Mouse (Mus musculus) limb, embryonic 15.5 days (tissue): ENCODE measurements around the gene Ckb. TPM values are rescaled to one million over a fixed set of nuclear protein-coding genes. Genes with fewer than 3 reads are reported as not detected.

Experiments used
- ATAC-seq: fragments of 200-750 bp; cut with Nextera tagmentation; 2 replicates; pipeline ENCODE4 v1.8.0; 2017; ENCODE audit warnings: low read depth, moderate TSS enrichment; ENCODE audit not compliant: insufficient number of reproducible peaks, low FRiP score, low TSS enrichment
- H3K27ac ChIP-seq: fragments of 300-500 bp; sonication (generic); 2 replicates; pipeline ENCODE4 v1.5.1; 2015; ENCODE audit warnings: moderate library complexity, mild to moderate bottlenecking, inconsistent platforms
- H3K27me3 ChIP-seq: fragments of 300-500 bp; sonication (generic); 2 replicates; pipeline ENCODE4 v1.6.1; 2015; ENCODE audit warnings: inconsistent platforms
- H3K36me3 ChIP-seq: fragments of 300-500 bp; sonication (generic); 2 replicates; pipeline ENCODE4 v1.6.1; 2015; ENCODE audit warnings: inconsistent platforms
- H3K4me1 ChIP-seq: fragments of 300-500 bp; sonication (generic); 2 replicates; pipeline ENCODE4 v1.6.1; 2015; ENCODE audit warnings: inconsistent platforms
- H3K4me2 ChIP-seq: fragments of 300-500 bp; sonication (generic); 2 replicates; pipeline ENCODE4 v1.6.1; 2015; ENCODE audit warnings: mild to moderate bottlenecking, inconsistent platforms
- H3K4me3 ChIP-seq: fragments of 300-500 bp; sonication (generic); 2 replicates; pipeline ENCODE4 v1.5.1; 2015; ENCODE audit warnings: mild to moderate bottlenecking, inconsistent platforms
- H3K9ac ChIP-seq: fragments of 300-500 bp; sonication (generic); 2 replicates; pipeline ENCODE4 v1.6.1; 2015; ENCODE audit warnings: inconsistent platforms
- H3K9me3 ChIP-seq: fragments of 300-500 bp; sonication (generic); 2 replicates; pipeline ENCODE4 v1.6.1; 2016; ENCODE audit warnings: inconsistent platforms
- WGBS: fragments of 180-500 bp; shearing (Covaris S2); methylation state at CpG from one replicate; pipeline ENCODE4 v1.1.7; 2015; 5-methylcytosine and 5-hydroxymethylcytosine counted together
- polyA plus RNA-seq: library from polyadenylated mRNA; unstranded; fragments of >200 nt; fragmentation: Nextera tagmentation; extraction: Ambion mirVana; gene quantifications from 2 replicates; pipeline ENCODE4 v1.2.1, GENCODE M21; 2015

Ckb gene
- polyA plus RNA-seq, 1 experiment from 2014 or later: 132 TPM

DNA sequence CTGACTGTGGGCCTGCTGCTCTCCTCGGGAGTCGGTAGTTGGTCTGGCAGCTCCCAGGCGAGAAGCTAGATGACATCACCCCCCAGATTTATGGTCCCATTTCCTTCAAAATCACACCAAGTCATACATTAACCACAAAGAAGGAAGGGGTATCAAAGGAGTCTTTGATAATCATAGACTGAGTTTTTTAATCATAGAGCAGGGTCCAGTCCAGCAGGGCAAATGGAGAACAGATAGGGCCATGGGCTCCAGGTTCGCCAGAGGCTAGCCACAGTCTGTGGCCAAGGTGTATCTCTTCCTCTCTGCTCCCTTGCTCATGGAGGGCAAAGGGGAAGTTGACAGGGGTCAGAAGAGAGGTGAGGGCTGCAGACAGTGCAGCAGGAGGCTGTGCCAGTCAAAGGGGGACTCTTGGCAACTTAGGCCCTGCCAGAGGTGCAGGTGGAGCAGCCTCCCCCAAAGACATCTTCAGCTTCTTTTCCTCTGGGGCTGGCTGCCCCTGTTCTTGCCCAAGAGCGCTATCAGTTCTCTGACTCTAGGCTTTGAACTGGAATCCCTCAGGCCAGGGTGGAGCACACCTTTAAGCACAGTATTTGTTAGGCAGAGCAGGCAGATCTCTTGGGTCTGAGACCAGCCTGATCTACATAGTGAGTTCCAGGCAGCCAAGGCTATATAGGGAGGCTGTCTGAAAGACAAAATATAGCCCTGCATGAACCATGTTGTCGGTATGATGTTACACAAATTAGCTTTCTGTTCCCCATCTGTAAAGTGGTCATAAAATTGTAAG is 3.9 kb upstream of the Ckb start:
- Histone ChIP-seq H3K4me3 (no peak overlapping the region), H3K27me3 (peaks cover 38% of the 10 kb centered on the region), H3K36me3 (peaks cover 7% of the 10 kb centered on the region; the same call in 1 of the 2 replicates), H3K27ac (no peak overlapping the region), H3K9ac (no peak overlapping the region), H3K9me3 (no peaks in the 10 kb centered on the region), H3K4me1 (peaks cover 50% of the 10 kb centered on the region), H3K4me2 (no peak overlapping the region)
- ATAC-seq: no peak
- 75% methylated on average over 6 of the region's 6 CpGs for WGBS

DNA sequence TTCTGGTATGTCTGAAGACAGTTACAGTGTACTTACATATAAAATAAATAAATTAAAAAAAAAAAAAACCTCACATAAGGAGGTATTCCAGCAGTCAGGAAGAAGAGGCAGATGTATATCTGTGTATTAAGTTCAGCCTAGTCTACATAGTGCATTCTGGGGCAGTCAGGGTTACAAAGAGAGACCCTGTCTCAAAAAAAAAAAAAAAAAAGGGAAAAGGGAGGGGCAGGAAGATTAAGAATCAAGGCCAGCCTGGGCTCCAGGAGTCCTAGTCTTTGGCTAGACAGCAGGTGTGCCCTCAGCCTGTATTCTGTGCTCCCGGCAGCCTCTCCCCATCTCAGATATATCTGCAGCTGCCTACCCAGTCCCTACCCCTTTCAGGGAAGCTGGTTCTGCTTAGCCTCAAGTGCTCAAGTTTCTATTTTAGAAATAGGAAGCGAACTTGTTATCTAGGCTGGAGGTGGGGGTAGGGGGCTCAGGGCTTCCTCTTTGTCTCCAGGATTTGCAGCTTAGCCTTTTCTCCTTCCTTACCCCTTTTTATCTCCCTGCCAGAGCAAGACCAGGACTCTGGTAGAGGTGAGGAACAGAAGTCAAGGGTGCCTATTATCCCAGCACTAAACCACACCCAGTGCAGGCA is 2.8 kb upstream of the Ckb start:
- no peak for ATAC-seq
- no peak overlapping the region for H3K4me3 ChIP-seq
- no peaks in the 10 kb centered on the region for H3K9me3 ChIP-seq
- no peaks in the 10 kb centered on the region for H3K36me3 ChIP-seq
- H3K27me3 ChIP-seq: peaks cover 48% of the 10 kb centered on the region
- WGBS: 67% methylated on average over 2 of the region's 2 CpGs
- H3K9ac ChIP-seq: no peak overlapping the region
- peaks cover 57% of the 10 kb centered on the region for H3K4me1 ChIP-seq
- H3K27ac ChIP-seq: no peak overlapping the region
- no peak overlapping the region for H3K4me2 ChIP-seq

DNA sequence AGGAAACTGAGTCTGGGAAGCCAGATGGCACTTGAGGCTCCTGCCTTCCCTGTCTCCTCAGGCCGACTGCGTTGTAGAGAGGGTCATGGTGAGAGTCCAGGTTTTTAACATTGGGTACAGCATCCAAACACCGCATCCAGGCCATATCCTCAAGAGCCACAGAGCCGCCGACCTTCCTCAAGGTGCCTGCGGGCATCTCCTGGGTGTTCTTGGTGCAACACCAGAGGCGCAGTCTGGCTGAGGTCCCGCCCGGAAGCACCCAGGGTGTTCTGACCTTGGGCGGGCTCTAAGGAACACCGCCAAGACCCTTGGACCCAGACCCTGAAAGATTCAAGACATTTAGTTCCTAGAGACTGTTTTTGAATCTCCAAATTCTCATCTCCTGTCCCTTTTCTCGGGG is 443 bp upstream of the Ckb start:
- H3K27ac ChIP-seq: no peak overlapping the region
- no peak for ATAC-seq
- 8% methylated on average over 12 of the region's 12 CpGs for WGBS
- peak overlapping the region; percentile 98 for H3K4me2 ChIP-seq
- peaks cover 54% of the 10 kb centered on the region for H3K27me3 ChIP-seq
- H3K4me1 ChIP-seq: peaks cover 60% of the 10 kb centered on the region
- no peak overlapping the region for H3K9ac ChIP-seq
- no peaks in the 10 kb centered on the region for H3K9me3 ChIP-seq
- no peaks in the 10 kb centered on the region for H3K36me3 ChIP-seq
- peak overlapping the region; percentile 54 for H3K4me3 ChIP-seq

DNA sequence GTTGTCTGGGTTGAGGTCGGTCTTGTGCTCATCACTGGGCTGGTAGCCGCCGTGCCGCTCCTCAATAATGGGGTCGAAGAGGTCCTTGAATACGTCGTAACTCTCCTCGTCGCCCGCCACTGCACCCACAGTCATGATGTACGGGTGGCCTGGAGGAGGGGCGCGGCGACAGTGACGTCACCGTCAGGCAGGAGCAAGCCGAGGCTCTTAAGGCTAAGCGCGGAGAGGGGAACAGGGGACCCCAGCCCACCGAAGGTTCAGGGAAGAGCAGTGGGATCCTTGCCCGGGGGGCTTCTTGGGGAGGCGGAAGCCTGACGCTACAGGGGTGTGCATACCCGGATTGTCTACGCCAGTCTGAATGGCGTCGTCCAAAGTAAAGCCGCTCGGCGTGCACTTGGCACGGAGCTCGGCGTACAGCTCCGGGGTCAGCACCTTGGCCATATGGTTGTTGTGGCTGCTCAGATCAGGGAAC is 671 bp downstream of the Ckb start:
- H3K9me3 ChIP-seq: no peaks in the 10 kb centered on the region
- peak overlapping the region; percentile 50 for H3K9ac ChIP-seq
- H3K27me3 ChIP-seq: peaks cover 54% of the 10 kb centered on the region
- H3K4me1 ChIP-seq: peaks cover 50% of the 10 kb centered on the region
- no peak for ATAC-seq
- peak overlapping the region; percentile 98 for H3K4me2 ChIP-seq
- peak overlapping the region; percentile 54 for H3K4me3 ChIP-seq
- H3K27ac ChIP-seq: no peak overlapping the region
- H3K36me3 ChIP-seq: no peaks in the 10 kb centered on the region
- WGBS: under 1% methylated on average over 34 of the region's 34 CpGs

DNA sequence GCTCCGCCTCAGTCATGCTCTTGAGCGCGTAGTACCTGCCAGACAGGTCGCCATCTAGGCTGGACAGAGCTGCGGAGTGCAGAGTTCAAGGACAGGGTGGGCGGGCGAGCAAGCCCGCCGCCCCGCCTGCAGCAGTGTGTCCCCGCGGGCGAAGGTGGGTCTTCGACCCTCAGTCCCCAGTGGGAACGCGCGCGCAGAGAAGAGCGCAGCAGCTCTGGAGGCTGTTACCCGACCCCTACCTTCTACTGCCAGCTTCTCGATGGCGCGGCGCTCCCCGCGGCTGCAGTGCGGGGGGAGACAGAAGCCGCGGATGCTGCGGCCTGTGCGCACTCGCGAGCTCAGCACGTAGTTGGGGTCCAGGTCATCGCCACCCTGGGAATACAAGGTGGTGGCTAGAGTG is 1.2 kb downstream of the Ckb start:
- under 1% methylated on average over 35 of the region's 35 CpGs for WGBS
- H3K4me1 ChIP-seq: peaks cover 53% of the 10 kb centered on the region
- no peaks in the 10 kb centered on the region for H3K9me3 ChIP-seq
- H3K36me3 ChIP-seq: no peaks in the 10 kb centered on the region
- H3K9ac ChIP-seq: peak overlapping the region; percentile 50
- H3K4me3 ChIP-seq: peak overlapping the region; percentile 54
- no peak for ATAC-seq
- H3K27me3 ChIP-seq: peaks cover 52% of the 10 kb centered on the region
- peak overlapping the region; percentile 98 for H3K4me2 ChIP-seq
- H3K27ac ChIP-seq: no peak overlapping the region

DNA sequence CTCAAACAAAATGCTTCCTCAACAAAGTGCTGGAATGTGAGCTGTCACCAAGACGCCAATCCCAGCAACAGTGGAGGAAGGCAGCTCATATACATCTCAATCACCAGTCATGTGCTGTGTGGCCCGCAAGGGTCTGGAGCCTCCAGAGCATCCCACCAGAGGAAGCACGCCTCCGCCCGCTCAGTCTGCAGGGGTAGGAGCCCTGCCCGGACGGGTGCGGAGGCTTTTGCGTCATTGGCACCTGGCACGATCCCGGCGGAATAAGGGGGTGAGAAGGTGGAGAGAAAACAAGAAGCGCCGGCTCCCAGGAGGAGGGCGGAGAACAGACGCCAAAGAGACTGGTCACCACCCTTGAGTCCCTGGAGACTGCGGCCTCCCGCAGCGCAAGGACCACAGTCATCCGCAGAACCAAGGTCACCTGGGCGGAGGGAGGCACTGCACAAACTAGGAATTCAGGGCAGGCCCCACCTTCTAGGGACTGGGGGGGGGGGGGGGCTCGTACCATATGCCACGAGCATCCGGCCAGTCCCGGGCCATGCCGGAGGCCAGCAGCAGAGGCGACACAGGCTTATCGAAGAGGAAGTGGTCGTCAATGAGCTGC is 1.7 kb downstream of the Ckb start:
- 9% methylated on average over 29 of the region's 29 CpGs for WGBS
- Histone ChIP-seq H3K4me1 (peaks cover 58% of the 10 kb centered on the region), H3K4me3 (peak overlapping the region; percentile 54), H3K27me3 (peaks cover 51% of the 10 kb centered on the region), H3K36me3 (no peaks in the 10 kb centered on the region), H3K4me2 (peak overlapping the region; percentile 98), H3K9ac (no peak overlapping the region; the same call in 1 of the 2 replicates), H3K27ac (no peak overlapping the region), H3K9me3 (no peaks in the 10 kb centered on the region)
- no peak for ATAC-seq

DNA sequence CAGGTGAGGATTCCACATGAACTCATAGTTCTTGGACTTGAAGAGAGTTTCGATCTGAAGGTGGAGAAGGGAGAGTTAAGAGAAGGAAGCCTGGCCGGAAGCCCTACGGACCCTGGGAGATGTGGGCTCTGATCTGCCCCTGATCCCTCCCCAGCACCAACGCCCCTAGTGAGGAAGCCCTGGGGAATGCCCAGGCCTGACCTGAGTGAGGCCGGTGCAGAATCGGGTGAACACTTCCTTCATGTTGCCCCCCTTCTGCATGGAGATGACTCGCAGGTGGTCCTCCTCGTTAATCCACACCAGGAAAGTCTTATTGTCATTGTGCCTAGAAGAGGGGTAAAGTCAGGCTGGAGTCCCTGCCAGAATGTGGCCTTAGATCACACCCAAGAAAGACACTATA is 2.2 kb downstream of the Ckb start:
- Histone ChIP-seq H3K27ac (no peak overlapping the region), H3K4me2 (0 out of 2 replicates have a peak overlapping the region, but pooled peaks have one; percentile 5), H3K4me1 (peaks cover 59% of the 10 kb centered on the region), H3K9me3 (no peaks in the 10 kb centered on the region), H3K4me3 (no peak overlapping the region; the same call in 1 of the 2 replicates), H3K36me3 (no peaks in the 10 kb centered on the region), H3K9ac (no peak overlapping the region), H3K27me3 (peaks cover 51% of the 10 kb centered on the region)
- 58% methylated on average over 8 of the region's 8 CpGs for WGBS
- no peak for ATAC-seq

DNA sequence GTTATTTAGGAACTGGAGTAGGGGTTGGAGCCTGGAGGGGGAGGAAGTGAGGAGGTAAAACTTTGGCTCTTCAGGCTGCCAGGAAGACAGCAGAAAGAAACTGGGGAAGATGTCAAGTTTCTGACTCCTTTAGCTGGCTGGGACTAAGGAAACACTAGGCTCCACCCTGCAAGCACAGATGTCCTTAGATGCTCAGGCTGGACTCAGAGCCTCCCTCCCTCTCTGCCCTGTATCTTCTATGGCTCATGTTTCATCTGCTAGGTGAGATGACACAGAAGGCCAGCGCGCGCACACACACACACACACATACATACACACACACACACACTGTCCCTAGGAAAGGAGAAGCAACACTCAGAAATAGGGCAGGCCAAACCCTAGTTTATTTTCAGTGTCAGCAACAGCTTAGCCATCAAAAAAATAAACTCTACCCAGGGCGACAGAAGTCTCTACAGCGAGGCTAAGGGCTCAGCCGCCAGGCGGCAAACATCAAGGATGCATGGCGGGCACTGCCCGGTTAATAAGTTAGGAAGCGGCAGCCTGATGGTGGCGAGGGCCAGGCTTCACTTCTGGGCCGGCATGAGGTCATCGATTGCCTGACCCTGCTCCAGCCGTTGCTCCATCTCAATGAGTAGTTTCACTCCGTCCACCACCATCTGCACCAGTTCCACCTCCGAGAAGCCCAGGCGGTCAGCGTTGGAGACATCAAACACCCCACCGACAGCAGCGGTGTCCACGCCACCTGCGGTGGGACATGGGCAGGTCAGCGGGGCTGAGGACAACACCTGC is 2.9 kb downstream of the Ckb start:
- peak overlapping the region; percentile 55 for H3K4me2 ChIP-seq
- peaks cover 59% of the 10 kb centered on the region for H3K4me1 ChIP-seq
- WGBS: 71% methylated on average over 23 of the region's 23 CpGs
- H3K27me3 ChIP-seq: peaks cover 48% of the 10 kb centered on the region
- H3K4me3 ChIP-seq: peak overlapping the region; percentile 26; the same call in 1 of the 2 replicates
- H3K36me3 ChIP-seq: no peaks in the 10 kb centered on the region
- no peak for ATAC-seq
- H3K27ac ChIP-seq: peak overlapping the region; percentile 93
- H3K9ac ChIP-seq: no peak overlapping the region
- H3K9me3 ChIP-seq: no peaks in the 10 kb centered on the region

DNA sequence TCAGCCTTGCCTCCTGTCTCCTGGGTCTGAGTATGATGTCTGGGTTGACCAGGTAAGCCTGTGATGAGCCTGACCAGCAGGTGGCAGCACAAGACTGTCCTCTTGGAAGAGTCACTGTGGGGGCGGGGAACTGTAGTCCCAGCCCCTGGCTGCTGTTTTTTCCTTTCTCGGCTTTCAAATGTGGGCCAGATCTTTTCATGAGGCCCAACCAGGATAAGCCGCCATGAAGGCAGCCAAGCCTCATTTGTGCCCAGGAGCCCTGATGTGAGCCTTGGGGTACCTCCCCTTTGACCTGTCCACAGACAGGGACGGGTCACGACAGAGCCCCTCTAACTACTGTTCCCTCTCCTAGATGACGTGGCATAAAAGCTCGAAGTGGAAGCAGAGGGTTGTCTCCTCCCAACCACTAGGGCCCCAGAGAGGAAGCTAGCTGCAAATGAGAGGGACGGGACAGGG is 3.7 kb downstream of the Ckb start:
- Histone ChIP-seq H3K27me3 (peaks cover 41% of the 10 kb centered on the region), H3K4me3 (peak overlapping the region; percentile 26), H3K27ac (peak overlapping the region; percentile 93), H3K9ac (peak overlapping the region; percentile 28; the same call in 1 of the 2 replicates), H3K4me2 (peak overlapping the region; percentile 55), H3K9me3 (no peaks in the 10 kb centered on the region), H3K4me1 (peaks cover 66% of the 10 kb centered on the region), H3K36me3 (no peaks in the 10 kb centered on the region)
- ATAC-seq: peak; percentile 52
- WGBS: 1% methylated on average over 8 of the region's 8 CpGs

DNA sequence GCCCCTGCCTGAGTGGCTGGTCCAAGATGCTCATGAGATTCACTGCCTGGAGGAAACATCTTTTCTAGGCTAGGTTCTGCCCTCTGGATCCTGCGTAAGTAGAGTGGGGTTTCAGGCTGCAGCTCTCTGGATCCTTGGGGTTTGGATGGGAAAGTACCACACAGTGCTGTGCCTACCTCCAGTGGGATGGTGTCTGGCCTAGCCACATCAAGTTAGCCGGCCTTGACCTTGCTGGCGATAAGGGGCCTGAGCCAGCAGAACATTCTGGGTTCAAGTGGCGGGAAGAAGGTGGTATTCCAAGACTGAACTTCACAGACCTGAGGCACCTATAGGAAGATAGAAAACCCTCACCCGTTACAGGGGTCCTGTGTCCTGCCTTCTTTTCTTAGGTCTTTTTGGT is 4.7 kb downstream of the Ckb start:
- H3K4me1 ChIP-seq: peaks cover 62% of the 10 kb centered on the region
- peaks cover 30% of the 10 kb centered on the region for H3K27me3 ChIP-seq
- H3K36me3 ChIP-seq: no peaks in the 10 kb centered on the region
- no peak for ATAC-seq
- H3K27ac ChIP-seq: no peak overlapping the region
- no peaks in the 10 kb centered on the region for H3K9me3 ChIP-seq
- no peak overlapping the region for H3K4me2 ChIP-seq
- WGBS: 93% methylated on average over 5 of the region's 5 CpGs
- H3K9ac ChIP-seq: no peak overlapping the region
- H3K4me3 ChIP-seq: no peak overlapping the region

DNA sequence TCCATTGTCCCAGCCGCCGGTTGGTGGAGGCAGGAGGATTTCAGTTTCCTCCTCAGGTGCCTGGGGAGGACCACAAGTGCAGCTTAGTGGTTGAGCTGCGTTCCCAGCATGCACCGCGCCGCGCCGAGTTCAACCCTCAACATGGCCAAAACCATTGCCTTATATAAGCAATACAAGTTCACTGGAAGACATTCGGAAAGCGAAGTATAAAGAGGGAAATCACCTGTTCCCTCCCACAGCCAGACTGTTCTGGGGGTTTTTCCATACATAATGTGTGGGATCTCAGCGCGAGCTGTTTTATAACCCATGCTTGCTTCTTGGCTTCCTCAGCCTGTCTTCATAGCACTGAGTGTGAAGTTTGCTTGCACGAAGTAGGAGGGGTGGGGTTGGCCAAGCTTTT is 5.8 kb downstream of the Ckb start:
- no peak for ATAC-seq
- Histone ChIP-seq H3K36me3 (no peaks in the 10 kb centered on the region), H3K9me3 (no peaks in the 10 kb centered on the region), H3K27ac (no peak overlapping the region), H3K27me3 (peaks cover 20% of the 10 kb centered on the region), H3K9ac (no peak overlapping the region), H3K4me3 (no peak overlapping the region), H3K4me2 (no peak overlapping the region), H3K4me1 (peaks cover 52% of the 10 kb centered on the region)
- whole genome bisulfite sequencing: 69% methylated on average over 13 of the region's 13 CpGs
